Mouse (Mus musculus): ENCODE data around the gene Btg3. TPM values are rescaled to one million over a fixed set of nuclear protein-coding genes. Genes with fewer than 3 reads are reported as not detected.
A peak's percentile ranks its signal among the peaks of the same experiment; 100 is the strongest.

Btg3 gene
- polyA plus RNA-seq, 1 experiment from 2014 or later, result 37.6 TPM

GRCm38 (mm10) chr16:78341356-78341755 is 35.6 kb downstream of the Btg3 start:
- no peak overlapping the region for H3K9ac ChIP-seq
- no peak overlapping the region for H3K4me2 ChIP-seq (replicated peaks)
- H3K4me1 ChIP-seq, result peaks cover 10% of the 10 kb centered on the region; the same call in 1 of the 2 replicates
- ATAC-seq (ENCODE audit: low FRiP score, low read depth), result 0 out of 2 replicates have a peak, but pooled peaks have one; percentile 45
- peaks cover 5% of the 10 kb centered on the region; the same call in 1 of the 2 replicates for H3K36me3 ChIP-seq
- H3K9me3 ChIP-seq, result no peaks in the 10 kb centered on the region
- 61% methylated on average over 4 of the region's 4 CpGs for WGBS
- H3K27me3 ChIP-seq (replicated peaks), result no peaks in the 10 kb centered on the region
- H3K27ac ChIP-seq, result no peak overlapping the region
- no peak overlapping the region for H3K4me3 ChIP-seq

DNA sequence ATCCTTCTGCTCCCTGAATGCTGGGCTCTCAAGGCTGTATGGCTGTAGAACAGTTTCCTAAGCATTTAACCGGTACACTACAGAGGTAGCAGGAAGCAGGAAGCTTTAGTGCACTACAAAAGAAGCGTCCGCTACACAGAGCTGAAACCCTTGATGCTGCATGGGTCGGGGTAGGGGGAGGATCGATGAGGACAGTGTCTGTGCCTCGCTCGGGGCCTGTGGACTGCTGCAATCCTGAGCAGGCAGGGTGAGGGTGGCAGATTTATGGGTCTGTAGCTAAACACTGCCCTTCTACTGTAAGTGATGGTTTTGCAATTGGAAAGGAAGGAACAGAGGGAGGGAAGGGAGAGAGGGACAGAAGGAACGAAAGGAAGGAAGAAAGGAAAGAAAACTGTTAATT is 39.8 kb downstream of the Btg3 start:
- Histone ChIP-seq H3K9me3 (no peaks in the 10 kb centered on the region), H3K4me2 (replicated peaks) (no peak overlapping the region), H3K27ac (no peak overlapping the region), H3K4me1 (peaks cover 10% of the 10 kb centered on the region; the same call in 1 of the 2 replicates), H3K9ac (no peak overlapping the region), H3K27me3 (replicated peaks) (no peaks in the 10 kb centered on the region), H3K36me3 (peaks cover 39% of the 10 kb centered on the region), H3K4me3 (no peak overlapping the region)
- peak; percentile 85 for ATAC-seq (ENCODE audit: low FRiP score, low read depth)
- WGBS, result 34% methylated on average over 8 of the region's 8 CpGs

DNA sequence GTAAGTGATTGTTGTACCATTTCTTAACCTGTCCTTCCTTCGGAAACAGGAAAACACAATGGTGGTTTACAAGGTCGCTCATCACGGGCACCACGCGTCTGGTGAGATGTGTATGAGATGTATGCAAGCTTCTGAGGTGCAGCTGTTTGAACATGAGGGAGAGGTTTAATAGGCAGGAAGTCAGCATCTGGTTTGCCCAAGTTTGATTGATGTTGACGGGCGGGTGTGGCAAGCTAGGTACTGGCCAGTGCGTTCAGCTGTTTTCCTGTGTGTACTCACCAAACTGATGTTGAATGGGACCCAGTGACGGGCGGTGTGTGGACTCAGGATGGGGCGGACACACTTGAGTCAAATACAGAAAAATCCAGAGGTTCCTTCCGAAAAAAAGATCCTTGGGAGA is 49.0 kb downstream of the Btg3 start:
- Histone ChIP-seq H3K4me2 (replicated peaks) (no peak overlapping the region), H3K4me1 (no peaks in the 10 kb centered on the region), H3K4me3 (no peak overlapping the region), H3K9ac (no peak overlapping the region), H3K27ac (no peak overlapping the region), H3K36me3 (peaks cover 48% of the 10 kb centered on the region), H3K27me3 (replicated peaks) (no peaks in the 10 kb centered on the region), H3K9me3 (no peaks in the 10 kb centered on the region)
- 94% methylated on average over 12 of the region's 12 CpGs for WGBS
- no peak for ATAC-seq (ENCODE audit: low FRiP score, low read depth)

- H3K27ac ChIP-seq, result no peak overlapping the region
- H3K36me3 ChIP-seq, result peaks cover 43% of the 10 kb centered on the region
- no peaks in the 10 kb centered on the region for H3K4me1 ChIP-seq
- 93% methylated on average over 7 of the region's 7 CpGs for WGBS
- no peaks in the 10 kb centered on the region for H3K27me3 ChIP-seq (replicated peaks)
- H3K4me2 ChIP-seq (replicated peaks), result no peak overlapping the region
- no peaks in the 10 kb centered on the region for H3K9me3 ChIP-seq
- ATAC-seq (ENCODE audit: low FRiP score, low read depth), result no peak
- no peak overlapping the region for H3K9ac ChIP-seq
- H3K4me3 ChIP-seq, result no peak overlapping the region
Measured at GRCm38 (mm10) chr16:78327562-78327961, 49.4 kb downstream of the Btg3 start.

- 83% methylated on average over 27 of the region's 27 CpGs for WGBS
- Histone ChIP-seq H3K27me3 (replicated peaks) (no peaks in the 10 kb centered on the region), H3K4me1 (peaks cover 10% of the 10 kb centered on the region), H3K4me2 (replicated peaks) (no peak overlapping the region), H3K9ac (no peak overlapping the region), H3K4me3 (no peak overlapping the region), H3K27ac (no peak overlapping the region), H3K9me3 (no peaks in the 10 kb centered on the region), H3K36me3 (peaks cover 35% of the 10 kb centered on the region)
- no peak for ATAC-seq (ENCODE audit: low FRiP score, low read depth)
Measured at GRCm38 (mm10) chr16:78325972-78326848, 50.8 kb downstream of the Btg3 start.

DNA sequence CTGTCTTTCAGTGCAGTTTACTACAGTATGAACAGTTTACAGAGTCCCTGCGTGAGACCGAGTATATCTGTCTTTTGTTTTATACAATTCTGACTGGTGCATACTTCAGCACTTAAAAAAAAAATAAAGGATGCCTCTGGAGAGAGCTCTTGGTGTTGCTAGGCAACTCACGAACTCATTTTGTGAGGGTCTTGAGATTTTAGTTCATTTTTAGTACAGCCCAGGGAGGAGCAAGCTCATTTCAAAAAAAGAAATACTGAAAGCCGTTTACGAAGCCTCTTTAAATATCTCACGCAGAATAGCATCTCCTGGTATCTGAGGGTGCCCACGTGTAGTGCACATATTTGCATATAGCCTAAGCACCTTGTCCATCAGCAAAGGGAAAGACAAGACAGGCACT is 54.9 kb downstream of the Btg3 start:
- no peak overlapping the region for H3K9ac ChIP-seq
- H3K4me3 ChIP-seq, result no peak overlapping the region
- H3K27ac ChIP-seq, result no peak overlapping the region
- no peaks in the 10 kb centered on the region for H3K9me3 ChIP-seq
- 33% methylated on average over 7 of the region's 7 CpGs for WGBS
- ATAC-seq (ENCODE audit: low FRiP score, low read depth), result no peak
- H3K36me3 ChIP-seq, result peaks cover 18% of the 10 kb centered on the region
- peaks cover 18% of the 10 kb centered on the region for H3K4me1 ChIP-seq
- H3K27me3 ChIP-seq (replicated peaks), result no peaks in the 10 kb centered on the region
- no peak overlapping the region; the same call in 1 of the 2 replicates for H3K4me2 ChIP-seq (replicated peaks)

GRCm38 (mm10) chr16:78321559-78321958 is 55.4 kb downstream of the Btg3 start:
- H3K27ac ChIP-seq, result no peak overlapping the region

DNA sequence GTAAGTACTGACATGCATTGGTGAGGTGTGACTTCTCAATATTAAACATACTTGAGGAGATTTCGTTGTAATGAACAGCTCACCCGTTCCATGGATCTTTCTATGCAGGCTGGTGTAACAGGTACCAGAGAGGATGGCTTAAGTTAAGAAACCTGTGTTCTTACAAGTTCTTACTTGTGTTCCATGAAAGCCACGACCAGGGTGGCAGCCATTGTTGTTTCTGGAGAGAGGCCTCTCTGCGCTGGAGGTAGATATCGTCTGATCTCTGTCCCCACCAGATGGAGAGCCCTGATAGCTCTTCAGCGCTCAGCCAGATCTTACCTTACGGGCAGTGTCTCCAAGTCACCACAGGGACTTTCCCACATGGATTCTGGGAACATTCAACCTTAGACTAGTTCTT is 57.3 kb downstream of the Btg3 start:
- 84% methylated on average over 7 of the region's 7 CpGs for WGBS
- Histone ChIP-seq H3K36me3 (no peaks in the 10 kb centered on the region), H3K27me3 (replicated peaks) (no peaks in the 10 kb centered on the region), H3K4me1 (peaks cover 19% of the 10 kb centered on the region), H3K9ac (no peak overlapping the region), H3K4me2 (replicated peaks) (no peak overlapping the region), H3K4me3 (no peak overlapping the region), H3K27ac (no peak overlapping the region), H3K9me3 (no peaks in the 10 kb centered on the region)
- no peak for ATAC-seq (ENCODE audit: low FRiP score, low read depth)

More at GRCm38 (mm10) chr16:78321559-78321958, 55.4 kb downstream of the Btg3 start:
- Histone ChIP-seq H3K4me3 (no peak overlapping the region), H3K27me3 (replicated peaks) (no peaks in the 10 kb centered on the region), H3K4me1 (peaks cover 18% of the 10 kb centered on the region), H3K36me3 (peaks cover 12% of the 10 kb centered on the region; the same call in 1 of the 2 replicates), H3K9ac (no peak overlapping the region), H3K4me2 (replicated peaks) (peak overlapping the region; percentile 25; the same call in 1 of the 2 replicates), H3K9me3 (no peaks in the 10 kb centered on the region)
- peak; percentile 59; the same call in 1 of the 2 replicates for ATAC-seq (ENCODE audit: low FRiP score, low read depth)
- 5% methylated on average over 7 of the region's 7 CpGs for WGBS

DNA sequence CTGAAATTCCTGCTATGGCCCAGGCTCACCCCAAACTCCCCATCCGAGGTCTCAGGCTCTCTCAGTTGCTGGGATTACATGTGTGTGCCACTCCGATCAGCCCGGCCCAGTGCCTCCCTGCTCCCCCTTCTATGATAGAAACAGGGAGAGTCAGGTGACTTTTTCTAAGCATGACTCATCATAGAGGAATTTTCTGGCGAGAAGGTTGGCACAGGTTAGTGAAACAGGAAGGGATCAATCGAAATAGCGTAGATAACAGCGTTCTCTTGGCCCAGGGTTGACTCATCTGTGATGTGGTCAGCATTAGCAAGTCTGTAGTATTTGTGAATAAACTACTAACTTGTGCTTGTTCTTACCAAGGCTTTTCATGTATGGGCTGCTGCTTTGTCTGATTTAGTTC is 59.0 kb downstream of the Btg3 start:
- Histone ChIP-seq H3K9ac (no peak overlapping the region), H3K4me3 (no peak overlapping the region), H3K27ac (no peak overlapping the region), H3K9me3 (no peaks in the 10 kb centered on the region), H3K36me3 (no peaks in the 10 kb centered on the region), H3K4me1 (peaks cover 36% of the 10 kb centered on the region), H3K4me2 (replicated peaks) (no peak overlapping the region), H3K27me3 (replicated peaks) (no peaks in the 10 kb centered on the region)
- 87% methylated on average over 7 of the region's 7 CpGs for WGBS
- no peak for ATAC-seq (ENCODE audit: low FRiP score, low read depth)

- Histone ChIP-seq H3K4me1 (peaks cover 35% of the 10 kb centered on the region), H3K9ac (no peak overlapping the region), H3K4me3 (no peak overlapping the region), H3K27me3 (replicated peaks) (no peaks in the 10 kb centered on the region), H3K9me3 (no peaks in the 10 kb centered on the region), H3K27ac (no peak overlapping the region), H3K36me3 (no peaks in the 10 kb centered on the region), H3K4me2 (replicated peaks) (no peak overlapping the region)
- ATAC-seq (ENCODE audit: low FRiP score, low read depth), result no peak
- WGBS, result 88% methylated on average over 9 of the region's 9 CpGs
Measured at GRCm38 (mm10) chr16:78316849-78317248, 60.1 kb downstream of the Btg3 start.

DNA sequence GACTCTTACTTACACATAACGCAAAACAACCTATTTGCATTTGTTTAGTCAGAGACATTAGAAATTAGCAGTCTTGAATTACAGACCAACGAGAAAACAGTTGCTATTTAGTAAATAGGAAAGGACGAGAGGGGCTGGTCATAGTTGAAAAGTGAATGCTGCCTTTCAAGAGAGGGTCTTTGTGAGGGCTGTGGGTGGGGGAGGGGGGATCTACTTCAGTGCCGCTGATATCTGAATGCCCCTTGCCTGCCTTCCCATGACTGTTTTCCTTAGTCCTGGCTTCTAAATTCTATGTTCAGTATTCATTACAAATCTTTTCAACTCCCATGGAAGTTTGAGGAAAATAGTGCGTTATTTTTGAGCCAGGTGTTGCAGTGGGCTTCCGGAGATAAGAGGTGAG is 63.0 kb downstream of the Btg3 start:
- peaks cover 10% of the 10 kb centered on the region; the same call in 1 of the 2 replicates for H3K36me3 ChIP-seq
- H3K9ac ChIP-seq, result no peak overlapping the region
- H3K27ac ChIP-seq, result no peak overlapping the region

GRCm38 (mm10) chr16:78313135-78313887 is 63.7 kb downstream of the Btg3 start:
- H3K27me3 ChIP-seq (replicated peaks), result no peaks in the 10 kb centered on the region
- peak; percentile 63 for ATAC-seq (ENCODE audit: low FRiP score, low read depth)
- 43% methylated on average over 16 of the region's 16 CpGs for WGBS
- H3K36me3 ChIP-seq, result peaks cover 10% of the 10 kb centered on the region; the same call in 1 of the 2 replicates
- H3K27ac ChIP-seq, result no peak overlapping the region
- H3K4me3 ChIP-seq, result no peak overlapping the region
- no peaks in the 10 kb centered on the region for H3K9me3 ChIP-seq
- H3K4me1 ChIP-seq, result peaks cover 25% of the 10 kb centered on the region
- H3K4me2 ChIP-seq (replicated peaks), result peak overlapping the region; percentile 45
- no peak overlapping the region for H3K9ac ChIP-seq

More for the DNA sequence above, 63.0 kb downstream of the Btg3 start:
- Histone ChIP-seq H3K9me3 (no peaks in the 10 kb centered on the region), H3K4me2 (replicated peaks) (peak overlapping the region; percentile 45), H3K4me3 (no peak overlapping the region), H3K27me3 (replicated peaks) (no peaks in the 10 kb centered on the region), H3K4me1 (peaks cover 25% of the 10 kb centered on the region)
- ATAC-seq (ENCODE audit: low FRiP score, low read depth), result no peak
- 50% methylated on average over 6 of the region's 6 CpGs for WGBS
